Mouse (Mus musculus) testis, adult 2 months (tissue): ENCODE measurements around the gene AC129217.1.

ENCODE experiments used
- CTCF ChIP-seq: fragments of 200-500 bp; IDR thresholded peaks from 2 replicates; pipeline ENCODE4 v1.5.1; 2012; ENCODE audit warnings: low read depth, mild to moderate bottlenecking, inconsistent platforms, low read length, moderate library complexity; ENCODE audit not compliant: control insufficient read depth, insufficient read depth, insufficient replicate concordance
- POLR2A ChIP-seq: fragments of 200-500 bp; IDR thresholded peaks from 2 replicates; pipeline ENCODE4 v1.6.1; 2012; ENCODE audit warnings: low read depth, mild to moderate bottlenecking, inconsistent platforms, low read length, moderate library complexity; ENCODE audit not compliant: control insufficient read depth

- TF ChIP-seq CTCF (no peak), POLR2A (peak; percentile 19; the same call in 1 of the 2 replicates)
These were observed 25.5 kb upstream of the AC129217.1 start for GRCm38 (mm10) chr19:8803879-8804660.
